Mouse (Mus musculus): ENCODE data around the gene Lta. TPM values are rescaled to one million over a fixed set of nuclear protein-coding genes. Genes with fewer than 3 reads are reported as not detected.

Lta gene
- polyA plus RNA-seq, 1 experiment from 2014 or later: 0.27 TPM

DNA sequence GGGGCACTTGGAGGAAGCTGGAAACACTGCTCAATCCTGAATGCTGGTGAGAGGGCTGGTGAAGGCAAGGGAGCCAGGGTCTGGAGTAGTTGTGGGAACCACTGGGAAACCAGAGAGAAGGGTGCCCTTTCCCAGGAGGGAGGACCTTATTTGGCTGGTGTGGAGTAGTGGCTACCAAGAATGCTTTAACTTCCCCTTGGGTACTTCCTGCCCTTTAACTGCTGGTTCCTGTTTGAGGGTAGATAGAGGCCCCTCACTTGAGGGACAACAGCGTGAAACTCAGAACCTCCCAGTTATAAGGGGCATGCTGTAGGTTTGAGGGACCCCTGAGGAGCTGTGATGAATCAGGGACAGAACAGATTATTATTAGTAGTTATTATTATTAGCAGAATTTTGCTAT is 16.0 kb downstream of the Lta start:
- Histone ChIP-seq H3K27ac (no peak overlapping the region), H3K4me1 (peaks cover 7% of the 10 kb centered on the region), H3K36me3 (no peaks in the 10 kb centered on the region), H3K4me3 (no peak overlapping the region), H3K27me3 (peaks cover 11% of the 10 kb centered on the region), H3K9ac (no peak overlapping the region), H3K9me3 (no peaks in the 10 kb centered on the region), H3K4me2 (replicated peaks) (no peak overlapping the region)
- ATAC-seq (ENCODE audit: insufficient number of reproducible peaks, insufficient read depth, low FRiP score, low TSS enrichment): no peak
- WGBS: 54% methylated on average over 1 of the region's 1 CpGs

DNA sequence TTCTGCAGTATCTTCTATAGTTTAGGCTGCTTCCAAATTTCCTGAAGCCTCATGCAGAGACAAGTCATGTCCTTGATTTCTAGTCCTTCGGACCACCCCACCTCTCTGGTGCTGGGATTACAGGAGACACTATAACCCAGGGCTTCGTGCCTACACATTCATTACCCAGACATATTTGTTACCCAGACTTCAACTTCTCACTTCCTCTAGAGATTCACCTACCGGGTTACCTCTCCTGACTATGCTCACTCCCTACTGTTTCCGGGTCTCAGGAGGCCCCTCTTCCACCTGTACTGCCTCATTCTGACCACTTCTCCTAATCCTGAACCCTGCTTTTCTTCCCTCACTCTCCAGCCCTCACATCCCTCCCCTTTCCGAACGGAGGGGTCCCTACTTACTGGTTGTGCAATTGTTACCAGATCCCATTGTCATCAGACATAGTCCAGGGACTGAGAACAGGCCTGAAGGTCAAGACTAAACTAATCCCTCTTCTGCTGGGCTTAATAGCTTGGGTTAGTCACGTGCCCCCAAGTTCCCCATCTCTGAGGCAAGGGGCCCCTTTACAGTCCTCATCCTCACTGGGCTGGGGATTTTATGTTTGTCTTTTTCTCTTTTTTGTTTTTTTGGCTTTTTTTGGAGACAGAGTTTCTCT is 17.1 kb downstream of the Lta start, which contains the start of gene Lst1:
Gene Lst1 (minus strand): TSS at position 481 of the 652 bp plus-strand sequence.
- no peak within 1 kb of the TSS for H3K9ac ChIP-seq
- H3K4me3 ChIP-seq: no peak within 1 kb of the TSS
- WGBS: 71% methylated on average over 7 of the region's 7 CpGs
- H3K27ac ChIP-seq: no peak within 1 kb of the TSS
- no peak within 1 kb of the TSS for H3K4me2 ChIP-seq (replicated peaks)
- no peaks in the 10 kb centered on the region for H3K9me3 ChIP-seq
- ATAC-seq (ENCODE audit: insufficient number of reproducible peaks, insufficient read depth, low FRiP score, low TSS enrichment): no peak
- peaks cover 7% of the 10 kb centered on the region for H3K4me1 ChIP-seq
- no peaks in the 10 kb centered on the region for H3K27me3 ChIP-seq
- no peaks in the 10 kb centered on the region for H3K36me3 ChIP-seq

DNA sequence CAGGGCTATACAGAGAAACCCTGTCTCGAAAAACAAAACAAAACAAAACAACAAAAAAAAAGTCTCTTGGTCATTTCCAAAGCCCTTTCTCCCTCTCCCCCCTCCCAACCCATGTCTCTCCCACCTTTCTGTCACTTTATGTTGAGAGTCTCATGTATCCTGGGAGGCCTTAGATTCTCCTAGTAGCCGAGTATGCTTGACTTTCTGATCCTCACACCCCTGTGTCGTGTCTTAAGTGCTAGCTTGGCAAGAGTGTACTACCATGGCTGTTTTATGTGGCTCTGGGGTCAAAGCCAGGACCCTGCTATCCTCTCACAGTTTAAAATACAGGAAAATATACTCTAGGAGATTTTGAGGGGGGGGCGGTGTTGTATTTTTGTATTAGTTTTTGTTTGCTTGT is 17.8 kb downstream of the Lta start:
- H3K36me3 ChIP-seq: no peaks in the 10 kb centered on the region
- H3K4me3 ChIP-seq: no peak overlapping the region
- H3K4me1 ChIP-seq: peaks cover 7% of the 10 kb centered on the region
- H3K9me3 ChIP-seq: no peaks in the 10 kb centered on the region
- H3K27me3 ChIP-seq: no peaks in the 10 kb centered on the region
- ATAC-seq (ENCODE audit: insufficient number of reproducible peaks, insufficient read depth, low FRiP score, low TSS enrichment): no peak
- H3K4me2 ChIP-seq (replicated peaks): no peak overlapping the region
- 73% methylated on average over 4 of the region's 4 CpGs for WGBS
- H3K9ac ChIP-seq: no peak overlapping the region
- no peak overlapping the region for H3K27ac ChIP-seq

DNA sequence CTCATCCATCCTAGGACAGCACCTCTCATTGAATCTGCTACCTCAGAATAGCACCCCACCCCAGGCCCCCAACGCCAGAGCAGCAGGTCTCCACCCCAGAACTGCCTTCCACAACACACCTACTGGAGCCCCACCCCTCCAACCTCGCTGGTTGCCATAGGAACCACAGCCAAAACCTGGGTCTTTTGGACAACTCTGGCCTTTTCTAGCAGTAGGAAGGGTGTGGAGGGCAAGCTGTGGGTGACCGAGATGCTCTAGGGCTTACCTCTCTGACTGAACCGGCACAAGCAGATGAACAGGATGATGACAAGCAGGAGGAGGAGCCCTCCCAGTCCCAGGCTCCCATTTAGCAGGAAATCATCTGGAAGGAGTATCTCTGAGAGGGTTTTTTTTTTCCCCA is 18.5 kb downstream of the Lta start:
- WGBS: 2% methylated on average over 4 of the region's 4 CpGs
- Histone ChIP-seq H3K36me3 (no peaks in the 10 kb centered on the region), H3K27me3 (no peaks in the 10 kb centered on the region), H3K9ac (no peak overlapping the region), H3K27ac (peak overlapping the region; percentile 77), H3K4me2 (replicated peaks) (peak overlapping the region; percentile 55), H3K4me3 (peak overlapping the region; percentile 37), H3K9me3 (no peaks in the 10 kb centered on the region), H3K4me1 (peaks cover 7% of the 10 kb centered on the region)
- no peak for ATAC-seq (ENCODE audit: insufficient number of reproducible peaks, insufficient read depth, low FRiP score, low TSS enrichment)

DNA sequence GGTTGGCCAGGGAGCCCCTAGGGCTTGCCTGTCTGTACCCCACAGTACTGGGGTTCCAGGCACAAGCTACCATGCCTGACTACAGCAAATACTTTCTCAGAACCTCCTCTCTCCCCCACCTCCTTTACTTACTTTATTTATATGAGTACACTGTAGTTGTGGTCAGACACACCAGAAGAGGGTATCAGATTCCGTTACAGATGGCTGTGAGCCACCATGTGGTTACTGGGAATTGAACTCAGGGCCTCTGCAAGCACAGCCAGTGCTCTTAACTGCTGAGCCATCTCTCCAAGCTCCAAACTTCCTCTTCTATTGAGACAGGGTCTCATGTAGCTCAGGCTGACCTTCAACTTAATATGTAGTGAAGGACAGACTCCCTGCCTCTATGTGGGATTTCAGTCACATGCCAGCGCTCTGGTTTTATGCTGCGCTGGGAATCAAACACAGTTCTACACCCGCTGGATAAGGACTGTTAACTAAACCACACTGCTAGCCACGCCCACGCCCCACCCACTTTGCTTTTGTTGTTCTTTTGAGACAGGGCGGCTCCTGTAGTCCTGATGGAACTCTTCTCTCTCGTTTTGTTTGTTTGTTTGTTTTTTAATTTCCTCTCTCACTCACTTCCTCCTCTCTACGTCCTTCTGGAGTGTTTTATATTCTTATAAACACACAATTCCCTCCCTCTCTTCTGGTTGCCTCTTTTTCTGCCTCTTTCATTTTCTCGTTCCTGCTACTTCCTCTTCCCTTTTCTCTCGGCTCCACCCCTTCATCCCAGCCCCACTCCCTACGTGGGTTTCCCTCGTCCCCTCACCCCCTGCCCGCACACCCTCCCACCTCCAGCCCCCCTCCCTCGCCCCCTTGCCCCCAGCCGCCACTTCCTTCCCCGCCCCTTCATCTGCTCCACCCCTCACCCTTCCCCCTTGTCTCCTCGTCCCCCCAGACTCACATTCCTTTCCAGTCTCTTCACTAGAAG is 19.2 kb downstream of the Lta start:
- Histone ChIP-seq H3K4me2 (replicated peaks) (peak overlapping the region; percentile 55), H3K36me3 (no peaks in the 10 kb centered on the region), H3K4me3 (peak overlapping the region; percentile 37), H3K9me3 (no peaks in the 10 kb centered on the region), H3K27me3 (no peaks in the 10 kb centered on the region), H3K9ac (peak overlapping the region; percentile 38; the same call in 1 of the 2 replicates), H3K27ac (peak overlapping the region; percentile 77), H3K4me1 (peaks cover 7% of the 10 kb centered on the region)
- 3% methylated on average over 17 of the region's 18 CpGs for WGBS
- 0 out of 2 replicates have a peak, but pooled peaks have one; percentile 29 for ATAC-seq (ENCODE audit: insufficient number of reproducible peaks, insufficient read depth, low FRiP score, low TSS enrichment)

DNA sequence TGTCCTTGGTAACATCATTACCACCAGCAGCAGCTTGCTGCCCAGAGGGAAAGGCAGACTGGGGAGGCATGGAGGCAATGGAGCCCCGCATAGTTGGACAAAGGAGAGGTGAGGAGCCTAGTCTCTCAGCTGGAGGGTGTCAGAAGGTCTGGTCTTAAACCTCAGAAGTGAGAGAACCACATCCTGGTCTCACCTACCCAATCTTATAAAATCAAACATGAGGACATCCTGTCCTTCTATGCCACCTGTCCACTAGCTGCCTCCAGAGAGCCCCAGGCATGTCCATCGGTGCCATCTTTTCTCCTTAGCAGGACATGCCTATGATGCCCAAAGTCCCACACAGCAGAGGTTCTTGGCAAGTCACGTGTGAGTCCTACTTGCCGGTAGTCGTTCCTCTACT is 25.1 kb downstream of the Lta start:
- no peak for ATAC-seq (ENCODE audit: insufficient number of reproducible peaks, insufficient read depth, low FRiP score, low TSS enrichment)
- H3K4me2 ChIP-seq (replicated peaks): no peak overlapping the region
- no peaks in the 10 kb centered on the region for H3K9me3 ChIP-seq
- no peaks in the 10 kb centered on the region for H3K36me3 ChIP-seq
- no peaks in the 10 kb centered on the region for H3K4me1 ChIP-seq
- 89% methylated on average over 5 of the region's 5 CpGs for WGBS
- H3K27me3 ChIP-seq: no peaks in the 10 kb centered on the region
- H3K9ac ChIP-seq: no peak overlapping the region
- H3K4me3 ChIP-seq: no peak overlapping the region
- no peak overlapping the region for H3K27ac ChIP-seq

DNA sequence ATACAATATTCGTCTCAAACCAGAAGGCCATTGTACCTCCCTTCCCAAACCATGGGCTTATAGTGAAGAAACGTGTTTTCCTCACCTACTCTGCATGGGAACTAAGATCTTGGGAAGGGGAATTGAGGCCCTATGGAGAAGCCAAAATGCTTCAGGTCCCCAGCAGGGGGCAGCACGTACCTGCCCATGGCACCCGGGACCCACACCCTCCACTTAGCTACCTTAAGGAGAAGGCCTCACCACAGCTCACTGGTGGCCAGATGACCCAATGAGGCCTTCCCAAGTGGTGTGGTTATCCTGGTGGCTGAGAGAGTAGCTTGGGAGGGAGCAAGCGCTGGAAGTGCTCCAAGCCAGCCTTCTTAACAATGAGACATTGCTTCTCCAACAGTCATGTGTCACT is 26.6 kb downstream of the Lta start:
- Histone ChIP-seq H3K36me3 (no peaks in the 10 kb centered on the region), H3K4me1 (no peaks in the 10 kb centered on the region), H3K9me3 (no peaks in the 10 kb centered on the region), H3K4me2 (replicated peaks) (no peak overlapping the region), H3K27ac (no peak overlapping the region), H3K27me3 (no peaks in the 10 kb centered on the region), H3K4me3 (no peak overlapping the region), H3K9ac (no peak overlapping the region)
- WGBS: 10% methylated on average over 5 of the region's 5 CpGs
- ATAC-seq (ENCODE audit: insufficient number of reproducible peaks, insufficient read depth, low FRiP score, low TSS enrichment): peak; percentile 43; the same call in 1 of the 2 replicates

DNA sequence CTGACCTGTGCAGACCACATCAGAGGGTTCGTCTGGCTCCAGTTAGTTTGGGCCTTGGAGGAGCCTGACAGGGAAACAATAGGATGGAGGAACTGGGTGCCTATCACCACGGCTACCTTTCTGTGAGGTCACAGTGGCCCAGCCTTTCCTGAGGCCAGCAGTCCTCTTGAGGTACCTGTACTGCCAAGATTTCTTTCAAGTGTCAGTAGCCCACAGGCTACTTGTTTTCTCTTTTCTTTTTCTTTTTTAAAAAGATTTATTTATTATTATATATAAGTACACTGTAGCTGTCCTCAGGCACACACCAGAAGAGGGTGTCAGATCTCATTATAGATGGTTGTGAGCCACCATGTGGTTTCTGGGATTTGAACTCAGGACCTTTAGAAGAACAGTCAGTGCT is 29.2 kb downstream of the Lta start, which contains the start of gene Aif1:
Gene Aif1 (minus strand): TSS at position 101 of the 400 bp plus-strand sequence.
- WGBS: 33% methylated on average over 2 of the region's 2 CpGs
- Histone ChIP-seq H3K27me3 (no peaks in the 10 kb centered on the region), H3K27ac (no peak within 1 kb of the TSS), H3K4me2 (replicated peaks) (no peak within 1 kb of the TSS), H3K4me3 (no peak within 1 kb of the TSS), H3K36me3 (no peaks in the 10 kb centered on the region), H3K4me1 (no peaks in the 10 kb centered on the region), H3K9me3 (no peaks in the 10 kb centered on the region), H3K9ac (no peak within 1 kb of the TSS)
- no peak for ATAC-seq (ENCODE audit: insufficient number of reproducible peaks, insufficient read depth, low FRiP score, low TSS enrichment)

DNA sequence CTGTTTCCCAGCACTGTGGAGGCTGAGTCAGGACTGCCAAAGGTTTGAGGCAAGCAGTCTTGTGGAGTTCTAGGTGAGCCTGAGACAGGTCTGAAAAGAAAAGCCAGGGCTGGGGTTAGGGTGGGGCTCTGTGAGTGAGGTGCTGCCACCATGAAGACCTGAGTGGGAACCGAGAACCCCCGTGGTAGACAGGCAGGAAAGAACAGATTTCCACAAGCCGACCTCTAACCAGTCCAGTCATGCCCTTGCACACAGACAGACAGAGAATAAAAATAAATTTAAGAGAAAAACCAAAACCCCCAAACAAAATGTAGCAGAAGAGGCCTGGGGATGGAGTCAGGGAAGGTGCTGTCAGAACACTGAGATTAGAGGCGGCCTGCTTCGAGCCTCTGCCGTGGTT is 29.8 kb downstream of the Lta start:
- 77% methylated on average over 6 of the region's 6 CpGs for WGBS
- no peaks in the 10 kb centered on the region for H3K36me3 ChIP-seq
- H3K9me3 ChIP-seq: no peaks in the 10 kb centered on the region
- H3K27me3 ChIP-seq: no peaks in the 10 kb centered on the region
- no peak overlapping the region for H3K27ac ChIP-seq
- no peak overlapping the region for H3K4me2 ChIP-seq (replicated peaks)
- no peaks in the 10 kb centered on the region for H3K4me1 ChIP-seq
- H3K4me3 ChIP-seq: no peak overlapping the region
- ATAC-seq (ENCODE audit: insufficient number of reproducible peaks, insufficient read depth, low FRiP score, low TSS enrichment): no peak
- no peak overlapping the region for H3K9ac ChIP-seq

DNA sequence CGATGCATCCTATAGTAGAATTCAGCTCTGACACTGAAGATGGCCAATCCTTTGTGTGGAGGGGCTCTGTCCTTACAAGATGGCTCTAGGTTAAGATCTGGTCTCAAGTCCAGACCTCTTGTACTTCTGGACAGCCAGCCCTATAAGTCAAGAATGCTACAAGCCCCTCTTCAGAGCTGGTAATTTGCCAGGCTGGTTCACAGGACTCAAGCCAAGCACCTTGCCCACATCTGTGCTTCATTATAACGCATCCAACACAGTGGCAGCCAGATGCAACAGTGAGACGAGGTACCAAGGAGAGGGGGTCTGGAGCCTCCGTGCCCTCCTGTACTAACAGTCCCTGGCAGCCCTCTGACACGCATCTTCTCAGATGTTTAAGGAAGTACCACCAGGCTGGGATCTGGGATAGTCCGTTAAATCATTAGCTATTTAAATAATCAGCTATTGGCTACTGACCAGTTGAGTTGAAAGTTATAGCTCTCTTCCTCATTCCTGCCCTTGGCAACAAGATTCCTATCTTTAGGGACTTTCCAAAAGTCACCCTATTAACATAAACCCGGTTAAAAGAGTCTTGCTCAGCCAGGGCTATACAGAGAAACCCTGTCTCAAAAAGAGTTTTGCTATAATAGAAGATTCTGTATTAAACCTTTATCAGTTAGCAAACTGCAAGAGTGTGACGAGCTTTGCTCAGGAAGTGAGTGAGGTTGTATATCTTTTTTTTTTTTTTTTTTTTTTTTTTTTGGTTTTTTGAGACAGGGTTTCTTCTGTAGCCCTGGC is 30.8 kb downstream of the Lta start:
- Histone ChIP-seq H3K4me1 (no peaks in the 10 kb centered on the region), H3K36me3 (no peaks in the 10 kb centered on the region), H3K27ac (no peak overlapping the region), H3K27me3 (no peaks in the 10 kb centered on the region), H3K9ac (0 out of 2 replicates have a peak overlapping the region, but pooled peaks have one; percentile 24), H3K4me3 (no peak overlapping the region), H3K4me2 (replicated peaks) (no peak overlapping the region), H3K9me3 (no peaks in the 10 kb centered on the region)
- ATAC-seq (ENCODE audit: insufficient number of reproducible peaks, insufficient read depth, low FRiP score, low TSS enrichment): no peak
- 52% methylated on average over 8 of the region's 8 CpGs for WGBS

DNA sequence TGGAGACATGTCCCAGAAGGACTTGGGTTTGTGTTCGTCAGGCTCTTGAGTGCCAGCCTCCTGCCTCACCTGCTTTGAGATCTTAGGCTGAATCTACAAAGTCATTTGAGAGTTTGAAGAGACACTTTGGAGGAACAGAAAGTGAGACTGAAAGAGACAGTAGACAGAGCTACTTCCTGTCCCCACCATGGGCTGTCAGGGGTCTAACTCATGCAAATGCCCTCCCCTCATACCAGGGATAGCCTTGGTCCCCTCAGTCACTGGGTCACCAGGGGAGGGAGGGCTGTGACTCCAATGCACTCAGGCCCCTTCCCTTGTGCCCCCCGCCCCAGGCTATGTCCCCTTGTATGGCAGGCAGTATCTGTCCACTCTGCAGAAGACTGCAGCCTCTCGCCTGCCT is 31.8 kb downstream of the Lta start:
- Histone ChIP-seq H3K4me2 (replicated peaks) (no peak overlapping the region), H3K27ac (no peak overlapping the region), H3K36me3 (no peaks in the 10 kb centered on the region), H3K9ac (0 out of 2 replicates have a peak overlapping the region, but pooled peaks have one; percentile 24), H3K9me3 (no peaks in the 10 kb centered on the region), H3K4me3 (no peak overlapping the region), H3K4me1 (no peaks in the 10 kb centered on the region), H3K27me3 (no peaks in the 10 kb centered on the region)
- WGBS: 73% methylated on average over 3 of the region's 3 CpGs
- no peak for ATAC-seq (ENCODE audit: insufficient number of reproducible peaks, insufficient read depth, low FRiP score, low TSS enrichment)
